Mouse (Mus musculus): ENCODE results near the gene Tle3. TPM values are rescaled to one million over a fixed set of nuclear protein-coding genes. Genes with fewer than 3 reads are reported as not detected.
A peak's percentile ranks its signal among the peaks of the same experiment; 100 is the strongest.

Tle3 gene
- polyA plus RNA-seq, 1 experiment, result 47.2 TPM

DNA sequence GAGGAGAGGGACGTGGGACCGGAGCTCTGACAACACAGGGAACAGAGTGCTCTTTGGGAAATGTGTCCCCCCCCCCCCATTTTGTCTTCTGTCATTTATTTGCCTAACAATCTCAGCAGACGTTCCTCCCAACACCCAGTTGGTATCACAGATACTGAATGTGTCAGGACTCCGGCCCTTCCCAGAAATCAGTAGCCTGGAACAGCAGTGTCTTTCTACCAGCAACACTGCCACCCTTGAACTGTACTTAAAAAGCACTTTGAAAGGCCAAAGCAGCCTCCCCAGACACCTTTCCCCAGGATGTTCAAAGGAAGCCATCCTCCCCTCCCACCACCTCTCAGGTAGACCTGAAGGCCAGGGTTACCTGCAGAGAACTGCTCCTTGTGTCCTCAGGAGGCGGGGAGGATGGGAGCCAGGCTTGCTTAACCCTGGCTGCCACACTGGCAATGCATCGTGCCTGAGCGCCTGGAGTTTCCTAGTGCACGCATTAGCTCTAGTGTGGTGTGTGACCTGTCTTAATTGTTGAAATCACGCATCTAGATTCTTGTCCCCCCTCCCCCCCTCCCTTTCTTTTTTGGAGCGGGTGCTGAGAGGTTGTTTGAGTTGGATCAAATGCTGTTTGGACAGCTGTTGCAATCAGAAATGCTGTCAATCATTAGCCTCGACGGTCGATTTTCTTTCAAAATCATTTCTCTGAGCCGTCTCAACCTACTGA, 16.7 kb downstream of the Tle3 start:
- H3K27ac ChIP-seq (ENCODE audit: insufficient read depth, low read depth, low read length), result peak overlapping the region; percentile 34; the same call in 1 of the 2 replicates
- 27% methylated on average over 14 of the region's 14 CpGs for WGBS

GRCm38 (mm10) chr9:61389404-61389701, 17.2 kb downstream of the Tle3 start:
- Histone ChIP-seq H3K36me3 (ENCODE audit: control insufficient read depth, insufficient read depth, low read length) (peaks cover 2% of the 10 kb centered on the region; the same call in 1 of the 2 replicates), H3K27ac (ENCODE audit: insufficient read depth, low read depth, low read length) (no peak overlapping the region; the same call in 1 of the 2 replicates), H3K4me3 (ENCODE audit: insufficient read depth, low read depth, low read length) (no peak overlapping the region), H3K4me1 (ENCODE audit: control insufficient read depth, insufficient read depth, low read length) (peaks cover 50% of the 10 kb centered on the region), H3K27me3 (replicated peaks; ENCODE audit: control insufficient read depth, insufficient read depth, low read length) (no peaks in the 10 kb centered on the region)
- WGBS, result 38% methylated on average over 7 of the region's 7 CpGs
- TF ChIP-seq CTCF (conservative IDR thresholded peaks at IDR 0.05; ENCODE audit: insufficient read depth, insufficient read length, low read depth, low read length) (no peak), POLR2A (IDR thresholded peaks at IDR 0.05; ENCODE audit: low read depth, low read length) (no peak)
- no peak for DNase-seq

More for the DNA sequence above, 16.7 kb downstream of the Tle3 start:
- Histone ChIP-seq H3K36me3 (ENCODE audit: control insufficient read depth, insufficient read depth, low read length) (peaks cover 2% of the 10 kb centered on the region; the same call in 1 of the 2 replicates), H3K4me3 (ENCODE audit: insufficient read depth, low read depth, low read length) (no peak overlapping the region), H3K27me3 (replicated peaks; ENCODE audit: control insufficient read depth, insufficient read depth, low read length) (no peaks in the 10 kb centered on the region), H3K4me1 (ENCODE audit: control insufficient read depth, insufficient read depth, low read length) (peaks cover 50% of the 10 kb centered on the region)
- peak; percentile 81 for DNase-seq
- TF ChIP-seq CTCF (conservative IDR thresholded peaks at IDR 0.05; ENCODE audit: insufficient read depth, insufficient read length, low read depth, low read length) (no peak), POLR2A (IDR thresholded peaks at IDR 0.05; ENCODE audit: low read depth, low read length) (no peak)

- H3K4me1 ChIP-seq (ENCODE audit: control insufficient read depth, insufficient read depth, low read length), result peaks cover 49% of the 10 kb centered on the region
- no peak for DNase-seq
Measured at GRCm38 (mm10) chr9:61391570-61392337, 19.6 kb downstream of the Tle3 start.

DNA sequence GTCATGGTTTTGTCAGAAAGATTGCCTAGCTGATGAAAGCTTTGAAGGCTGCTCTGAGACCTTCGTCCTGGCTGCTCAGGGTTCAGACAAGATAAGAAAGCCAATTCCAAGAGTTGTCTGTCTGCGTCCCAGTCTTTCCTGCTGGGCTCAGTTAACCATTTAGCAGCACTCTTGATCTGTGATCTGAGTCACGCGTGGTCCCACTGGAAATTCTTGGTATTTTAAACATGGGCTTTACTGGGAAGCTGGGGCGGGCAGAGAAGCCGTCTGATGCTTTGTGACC, 20.1 kb downstream of the Tle3 start:
- peaks cover 5% of the 10 kb centered on the region; the same call in 1 of the 2 replicates for H3K36me3 ChIP-seq (ENCODE audit: control insufficient read depth, insufficient read depth, low read length)
- TF ChIP-seq CTCF (conservative IDR thresholded peaks at IDR 0.05; ENCODE audit: insufficient read depth, insufficient read length, low read depth, low read length), result no peak
- TF ChIP-seq POLR2A (IDR thresholded peaks at IDR 0.05; ENCODE audit: low read depth, low read length), result no peak
- H3K4me3 ChIP-seq (ENCODE audit: insufficient read depth, low read depth, low read length), result no peak overlapping the region
- H3K4me1 ChIP-seq (ENCODE audit: control insufficient read depth, insufficient read depth, low read length), result peaks cover 47% of the 10 kb centered on the region
- no peak overlapping the region for H3K27ac ChIP-seq (ENCODE audit: insufficient read depth, low read depth, low read length)
- DNase-seq, result peak; percentile 72
- no peaks in the 10 kb centered on the region for H3K27me3 ChIP-seq (replicated peaks; ENCODE audit: control insufficient read depth, insufficient read depth, low read length)
- WGBS, result 61% methylated on average over 6 of the region's 6 CpGs

More at GRCm38 (mm10) chr9:61391570-61392337, 19.6 kb downstream of the Tle3 start:
- Histone ChIP-seq H3K27ac (ENCODE audit: insufficient read depth, low read depth, low read length) (0 out of 2 replicates have a peak overlapping the region, but pooled peaks have one; percentile 17), H3K27me3 (replicated peaks; ENCODE audit: control insufficient read depth, insufficient read depth, low read length) (no peaks in the 10 kb centered on the region), H3K36me3 (ENCODE audit: control insufficient read depth, insufficient read depth, low read length) (peaks cover 5% of the 10 kb centered on the region; the same call in 1 of the 2 replicates), H3K4me3 (ENCODE audit: insufficient read depth, low read depth, low read length) (no peak overlapping the region)
- TF ChIP-seq POLR2A (IDR thresholded peaks at IDR 0.05; ENCODE audit: low read depth, low read length) (no peak), CTCF (conservative IDR thresholded peaks at IDR 0.05; ENCODE audit: insufficient read depth, insufficient read length, low read depth, low read length) (no peak)
- WGBS, result 75% methylated on average over 5 of the region's 5 CpGs

DNA sequence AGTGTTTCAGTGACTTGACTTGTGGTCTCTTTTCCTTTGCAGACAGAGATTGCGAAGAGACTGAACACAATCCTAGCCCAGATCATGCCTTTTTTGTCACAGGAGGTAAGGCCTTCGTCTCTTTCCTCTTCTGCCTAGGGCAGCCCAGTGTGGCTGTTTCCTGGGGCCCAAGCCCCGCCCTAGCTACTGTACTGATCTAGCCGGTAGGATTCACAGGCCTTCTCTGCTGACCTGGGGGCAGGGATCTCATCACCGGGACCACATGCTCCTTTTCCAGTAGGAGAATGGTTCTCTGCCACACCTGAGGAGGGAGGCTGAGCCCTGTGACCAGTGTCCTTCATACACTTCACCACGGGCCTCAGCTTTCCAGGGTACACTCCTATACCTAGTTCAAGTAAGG, 21.0 kb downstream of the Tle3 start:
- Histone ChIP-seq H3K36me3 (ENCODE audit: control insufficient read depth, insufficient read depth, low read length) (peaks cover 5% of the 10 kb centered on the region; the same call in 1 of the 2 replicates), H3K4me3 (ENCODE audit: insufficient read depth, low read depth, low read length) (no peak overlapping the region), H3K4me1 (ENCODE audit: control insufficient read depth, insufficient read depth, low read length) (peaks cover 39% of the 10 kb centered on the region; the same call in 1 of the 2 replicates), H3K27ac (ENCODE audit: insufficient read depth, low read depth, low read length) (peak overlapping the region; percentile 48; the same call in 1 of the 2 replicates), H3K27me3 (replicated peaks; ENCODE audit: control insufficient read depth, insufficient read depth, low read length) (no peaks in the 10 kb centered on the region)
- TF ChIP-seq CTCF (conservative IDR thresholded peaks at IDR 0.05; ENCODE audit: insufficient read depth, insufficient read length, low read depth, low read length) (no peak), POLR2A (IDR thresholded peaks at IDR 0.05; ENCODE audit: low read depth, low read length) (no peak)
- DNase-seq, result no peak
- 69% methylated on average over 6 of the region's 6 CpGs for WGBS

DNA sequence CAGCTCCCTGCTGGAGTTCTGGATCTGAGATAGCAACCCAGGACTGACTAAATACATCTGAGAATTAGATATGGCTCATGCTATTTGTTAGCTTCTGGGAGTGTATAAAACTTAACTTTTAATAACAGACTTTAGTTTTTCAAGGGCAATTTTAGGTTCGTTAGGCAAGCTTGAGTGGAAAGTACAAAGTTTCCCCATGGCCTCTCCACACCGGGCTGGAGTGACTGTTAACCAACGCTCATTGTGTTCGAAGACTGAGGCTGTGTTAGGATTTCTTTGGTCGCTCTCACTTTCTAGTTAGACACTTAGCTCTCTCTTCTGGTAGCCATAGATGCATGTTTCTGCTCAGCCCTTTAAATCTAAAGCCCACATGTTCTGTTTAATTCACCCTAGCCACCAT, 21.7 kb downstream of the Tle3 start:
- peak; percentile 60 for DNase-seq
- 62% methylated on average over 5 of the region's 5 CpGs for WGBS
- Histone ChIP-seq H3K4me3 (ENCODE audit: insufficient read depth, low read depth, low read length) (no peak overlapping the region), H3K27me3 (replicated peaks; ENCODE audit: control insufficient read depth, insufficient read depth, low read length) (no peaks in the 10 kb centered on the region), H3K27ac (ENCODE audit: insufficient read depth, low read depth, low read length) (peak overlapping the region; percentile 48; the same call in 1 of the 2 replicates), H3K36me3 (ENCODE audit: control insufficient read depth, insufficient read depth, low read length) (peaks cover 5% of the 10 kb centered on the region; the same call in 1 of the 2 replicates), H3K4me1 (ENCODE audit: control insufficient read depth, insufficient read depth, low read length) (peaks cover 32% of the 10 kb centered on the region; the same call in 1 of the 2 replicates)
- TF ChIP-seq POLR2A (IDR thresholded peaks at IDR 0.05; ENCODE audit: low read depth, low read length), result no peak
- no peak for TF ChIP-seq CTCF (conservative IDR thresholded peaks at IDR 0.05; ENCODE audit: insufficient read depth, insufficient read length, low read depth, low read length)

DNA sequence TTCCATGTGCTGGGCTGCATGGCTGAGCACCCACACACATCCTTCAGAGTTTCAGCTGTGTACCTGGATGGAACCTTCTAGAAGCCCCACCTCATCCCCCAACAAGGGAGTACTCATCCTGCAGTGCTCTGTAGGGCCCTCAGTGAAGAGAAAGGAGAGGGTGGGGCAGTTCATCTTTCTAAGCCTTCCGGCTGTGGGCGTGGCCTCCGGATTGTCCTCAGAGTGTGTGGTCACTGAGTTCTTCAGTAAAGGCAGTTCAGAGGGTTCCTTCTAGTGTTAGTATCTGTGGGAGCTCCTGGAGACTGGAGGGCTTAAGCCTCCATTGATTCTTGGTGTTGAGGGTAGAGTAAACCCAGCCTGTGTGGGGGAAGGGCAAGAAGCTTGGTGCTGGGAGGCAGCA, 22.9 kb downstream of the Tle3 start:
- 86% methylated on average over 3 of the region's 3 CpGs for WGBS
- Histone ChIP-seq H3K36me3 (ENCODE audit: control insufficient read depth, insufficient read depth, low read length) (peaks cover 5% of the 10 kb centered on the region; the same call in 1 of the 2 replicates), H3K27me3 (replicated peaks; ENCODE audit: control insufficient read depth, insufficient read depth, low read length) (no peaks in the 10 kb centered on the region), H3K4me1 (ENCODE audit: control insufficient read depth, insufficient read depth, low read length) (peaks cover 20% of the 10 kb centered on the region; the same call in 1 of the 2 replicates), H3K27ac (ENCODE audit: insufficient read depth, low read depth, low read length) (no peak overlapping the region), H3K4me3 (ENCODE audit: insufficient read depth, low read depth, low read length) (no peak overlapping the region)
- TF ChIP-seq CTCF (conservative IDR thresholded peaks at IDR 0.05; ENCODE audit: insufficient read depth, insufficient read length, low read depth, low read length) (no peak), POLR2A (IDR thresholded peaks at IDR 0.05; ENCODE audit: low read depth, low read length) (no peak)
- DNase-seq, result no peak
